Mouse (Mus musculus) kidney, adult 2 months (tissue): ENCODE measurements at regions not wholly inside any gene's neighbourhood (a gene's known extent, or its start where the extent isn't known, plus 50 kb on each side); places are given as distances from the start of the nearest gene placed in this dataset.

Source experiments
- CTCF ChIP-seq: fragments of 200-500 bp; conservative IDR thresholded peaks from 2 replicates; pipeline ENCODE4 v1.5.1; 2011; ENCODE audit warnings: low read depth, mild to moderate bottlenecking, control low read depth, low read length, moderate library complexity, mixed read lengths; ENCODE audit not compliant: insufficient read depth, insufficient read length
- POLR2A ChIP-seq: fragments of 200-500 bp; IDR thresholded peaks from one replicate; pipeline ENCODE4 v1.6.1; 2011; ENCODE audit warnings: low read depth, low read length, control low read depth

DNA sequence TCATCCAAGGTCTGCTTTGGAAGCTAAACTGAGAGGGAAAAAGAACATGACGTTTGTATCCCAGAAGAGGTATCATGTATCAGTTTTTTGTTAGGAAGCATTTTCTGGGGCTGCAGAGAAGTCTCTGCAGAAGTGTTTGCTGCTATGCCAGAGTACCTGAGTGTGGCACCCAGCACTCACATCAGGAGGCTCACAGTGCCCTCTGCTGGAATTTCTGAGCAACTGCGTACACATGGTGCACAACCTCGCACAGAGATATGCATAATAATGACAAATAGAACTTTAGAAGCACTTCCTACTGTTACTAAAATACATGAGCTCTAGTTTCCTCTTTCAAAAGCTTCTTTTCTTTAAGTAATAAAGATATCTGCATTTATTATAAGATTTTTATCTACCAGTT lies 343.7 kb upstream of the Id4 start:
- 0 out of 2 replicates have a peak, but pooled peaks have one; percentile 7 for TF ChIP-seq CTCF
- TF ChIP-seq POLR2A: no peak
